Mouse (Mus musculus): ENCODE data around the gene Mettl16. TPM values are rescaled to one million over a fixed set of nuclear protein-coding genes. Genes with fewer than 3 reads are reported as not detected.

The Mettl16 gene
- total and polyA plus RNA-seq, 2 experiments from 2014 or later = 3.6 to 12.7 TPM

- no peaks in the 10 kb centered on the region for H3K36me3 ChIP-seq (replicated peaks; ENCODE audit: control insufficient read depth, insufficient read depth, low read length)
- ATAC-seq (ENCODE audit: insufficient read depth, low read depth) (peak; percentile 76), DNase-seq (ENCODE audit: low spot score) (peak; percentile 100)
- peak within 1 kb of the TSS; percentile 96 for H3K4me2 ChIP-seq (ENCODE audit: low read depth, low read length)
- H3K27ac ChIP-seq (ENCODE audit: low read depth) = peak within 1 kb of the TSS; percentile 99
- no peaks in the 10 kb centered on the region for H3K9me3 ChIP-seq (replicated peaks; ENCODE audit: control insufficient read depth, low read length)
- no peak for TF ChIP-seq CTCF (IDR thresholded peaks at IDR 0.05; ENCODE audit: low read depth)
- TF ChIP-seq EP300 (IDR thresholded peaks at IDR 0.05; ENCODE audit: low read depth) = peak; percentile 67; the same call in 1 of the 2 replicates
- WGBS = under 1% methylated on average over 66 of the region's 70 CpGs
- peaks cover 44% of the 10 kb centered on the region for H3K4me1 ChIP-seq (ENCODE audit: control insufficient read depth, insufficient read depth)
- peak within 1 kb of the TSS; percentile 98 for H3K9ac ChIP-seq (replicated peaks; ENCODE audit: low read depth, low read length)
- H3K4me3 ChIP-seq (ENCODE audit: low read depth, low read length) = peak within 1 kb of the TSS; percentile 95
- H3K27me3 ChIP-seq (ENCODE audit: control insufficient read depth, insufficient read depth, low read length) = no peaks in the 10 kb centered on the region
Measured at GRCm38 (mm10) chr11:74830256-74831161, 59.9 kb downstream of the Mettl16 start, which contains the start of gene Mnt. Gene Mnt (plus strand): TSS chr11:74830920.

GRCm38 (mm10) chr11:74831191-74831605 lies 60.6 kb downstream of the Mettl16 start:
- H3K9me3 ChIP-seq (replicated peaks; ENCODE audit: control insufficient read depth, low read length) = no peaks in the 10 kb centered on the region
- 0% methylated on average over 35 of the region's 35 CpGs for WGBS
- DNase-seq (ENCODE audit: low spot score) (no peak), ATAC-seq (ENCODE audit: insufficient read depth, low read depth) (no peak)
- peak overlapping the region; percentile 95 for H3K4me3 ChIP-seq (ENCODE audit: low read depth, low read length)
- TF ChIP-seq EP300 (IDR thresholded peaks at IDR 0.05; ENCODE audit: low read depth) = no peak
- no peak for TF ChIP-seq CTCF (IDR thresholded peaks at IDR 0.05; ENCODE audit: low read depth)
- H3K4me1 ChIP-seq (ENCODE audit: control insufficient read depth, insufficient read depth) = peaks cover 50% of the 10 kb centered on the region
- no peaks in the 10 kb centered on the region for H3K36me3 ChIP-seq (replicated peaks; ENCODE audit: control insufficient read depth, insufficient read depth, low read length)
- peak overlapping the region; percentile 99 for H3K27ac ChIP-seq (ENCODE audit: low read depth)
- peak overlapping the region; percentile 98 for H3K9ac ChIP-seq (replicated peaks; ENCODE audit: low read depth, low read length)
- no peaks in the 10 kb centered on the region for H3K27me3 ChIP-seq (ENCODE audit: control insufficient read depth, insufficient read depth, low read length)
- peak overlapping the region; percentile 96 for H3K4me2 ChIP-seq (ENCODE audit: low read depth, low read length)

GRCm38 (mm10) chr11:74831606-74832451 lies 61.2 kb downstream of the Mettl16 start:
- Histone ChIP-seq H3K4me1 (ENCODE audit: control insufficient read depth, insufficient read depth) (peaks cover 50% of the 10 kb centered on the region), H3K27ac (ENCODE audit: low read depth) (peak overlapping the region; percentile 99), H3K36me3 (replicated peaks; ENCODE audit: control insufficient read depth, insufficient read depth, low read length) (no peaks in the 10 kb centered on the region), H3K4me2 (ENCODE audit: low read depth, low read length) (peak overlapping the region; percentile 96), H3K4me3 (ENCODE audit: low read depth, low read length) (peak overlapping the region; percentile 95), H3K9ac (replicated peaks; ENCODE audit: low read depth, low read length) (peak overlapping the region; percentile 98), H3K9me3 (replicated peaks; ENCODE audit: control insufficient read depth, low read length) (no peaks in the 10 kb centered on the region), H3K27me3 (ENCODE audit: control insufficient read depth, insufficient read depth, low read length) (no peaks in the 10 kb centered on the region)
- ATAC-seq (ENCODE audit: insufficient read depth, low read depth) = peak; percentile 79
- peak; percentile 97 for DNase-seq (ENCODE audit: low spot score)
- no peak; the same call in 1 of the 2 replicates for TF ChIP-seq EP300 (IDR thresholded peaks at IDR 0.05; ENCODE audit: low read depth)
- no peak for TF ChIP-seq CTCF (IDR thresholded peaks at IDR 0.05; ENCODE audit: low read depth)
- WGBS = under 1% methylated on average over 61 of the region's 61 CpGs

GRCm38 (mm10) chr11:74832503-74833143 lies 62.0 kb downstream of the Mettl16 start:
- no peaks in the 10 kb centered on the region for H3K36me3 ChIP-seq (replicated peaks; ENCODE audit: control insufficient read depth, insufficient read depth, low read length)
- H3K27me3 ChIP-seq (ENCODE audit: control insufficient read depth, insufficient read depth, low read length) = no peaks in the 10 kb centered on the region
- DNase-seq (ENCODE audit: low spot score) (peak; percentile 92), ATAC-seq (ENCODE audit: insufficient read depth, low read depth) (0 out of 2 replicates have a peak, but pooled peaks have one; percentile 2)
- WGBS = under 1% methylated on average over 26 of the region's 26 CpGs
- TF ChIP-seq EP300 (IDR thresholded peaks at IDR 0.05; ENCODE audit: low read depth) = no peak
- TF ChIP-seq CTCF (IDR thresholded peaks at IDR 0.05; ENCODE audit: low read depth) = 0 out of 2 replicates have a peak, but pooled peaks have one; percentile 1
- peak overlapping the region; percentile 99 for H3K27ac ChIP-seq (ENCODE audit: low read depth)
- H3K9me3 ChIP-seq (replicated peaks; ENCODE audit: control insufficient read depth, low read length) = no peaks in the 10 kb centered on the region
- peaks cover 50% of the 10 kb centered on the region for H3K4me1 ChIP-seq (ENCODE audit: control insufficient read depth, insufficient read depth)
- peak overlapping the region; percentile 95 for H3K4me3 ChIP-seq (ENCODE audit: low read depth, low read length)
- peak overlapping the region; percentile 96 for H3K4me2 ChIP-seq (ENCODE audit: low read depth, low read length)
- peak overlapping the region; percentile 69 for H3K9ac ChIP-seq (replicated peaks; ENCODE audit: low read depth, low read length)
